ENCODE assay signal across 15 mouse cellular contexts in the genomic region with DNA sequence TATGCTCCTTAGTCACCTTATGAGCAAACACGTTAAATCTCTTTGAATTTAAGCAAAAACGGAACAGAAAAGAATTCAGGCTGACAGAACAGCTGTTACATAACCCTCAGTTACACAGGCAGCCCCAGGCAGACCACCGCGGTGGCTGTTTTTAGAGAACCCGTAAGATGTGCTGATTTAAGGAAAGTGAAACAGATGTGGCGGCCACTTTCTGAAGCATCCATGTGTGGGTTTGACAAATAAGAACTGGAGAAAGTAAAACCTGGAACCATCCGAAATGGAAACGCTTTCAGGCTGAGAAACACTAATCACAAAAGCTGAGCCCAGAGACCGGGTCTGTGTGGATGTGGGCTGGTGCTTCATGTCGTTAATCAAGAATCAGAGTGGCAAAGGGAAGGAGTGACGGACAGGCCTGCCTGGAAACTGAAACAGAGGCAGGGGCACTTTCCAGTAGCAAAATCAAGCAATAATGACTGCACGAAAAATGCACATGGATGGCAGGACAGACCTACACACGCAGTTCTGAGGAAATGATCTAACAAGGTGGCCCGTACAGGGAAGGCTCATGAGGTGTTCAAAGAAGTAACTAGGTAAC.
A peak's percentile ranks its signal among the peaks of the same experiment; 100 is the strongest.
DNase-seq lines count a peak whose midpoint lies in the region; ATAC-seq and TF ChIP-seq lines count a peak whose summit lies in the region.
"Had no signal": no experiment of that assay in that cellular context is flagged by ENCODE, and none has a peak within 500 bp of the region (broad histone marks: within the 10 kb centered on the region; RNA-seq: fewer than 3 reads in every experiment).

No protein-coding gene starts in this region.

- H3K4me2 ChIP-seq in midbrain, embryonic 13.5 days (replicated peaks), result no peak overlapping the region
- H3K4me2 ChIP-seq: forebrain, embryonic 15.5 days; neural tube, embryonic 13.5 days had no signal

- ATAC-seq in common myeloid progenitor, adult 5-6 weeks (replicated peaks; ENCODE audit: low read depth, poor library complexity, severe bottlenecking), result peak; percentile 80
- peak; percentile 80 for ATAC-seq in granulocyte monocyte progenitor cell, adult 5-6 weeks (replicated peaks; ENCODE audit: poor library complexity, severe bottlenecking)
- ATAC-seq in inflammation-experienced regulatory T-cells, adult 6 months, result no peak
- no peak for ATAC-seq in midbrain, embryonic 13.5 days
- ATAC-seq: forebrain, embryonic 15.5 days had no signal

- DNase-seq in spleen, adult 2 months (ENCODE audit: low read depth in 1 of 2, low spot score in 2 of 2), result peak; percentile 5 to 7
- DNase-seq in spleen, postnatal 14 days (ENCODE audit: low spot score in 2 of 2), result no peak
- DNase-seq in heart, adult 2 months, result no peak
- DNase-seq: adrenal gland, adult 2 months; cerebellum, adult 11-12 months; kidney, postnatal 4 days; layer of hippocampus, postnatal 36 days; lung, adult 2 months; thymus, postnatal 14 days had no signal

- peak overlapping the region; percentile 52; the same call in 1 of the 2 replicates for H3K27ac ChIP-seq in spleen, adult 2 months (ENCODE audit: insufficient read depth, low read length)
- H3K27ac ChIP-seq in midbrain, embryonic 13.5 days, result no peak overlapping the region
- H3K27ac ChIP-seq in heart, adult 2 months, result no peak overlapping the region
- H3K27ac ChIP-seq: forebrain, embryonic 15.5 days; neural tube, embryonic 13.5 days had no signal

- H3K27me3 ChIP-seq in spleen, adult 2 months (ENCODE audit: control insufficient read depth, insufficient read depth, low read length), result no peaks in the 10 kb centered on the region
- H3K27me3 ChIP-seq in midbrain, embryonic 13.5 days, result no peaks in the 10 kb centered on the region
- H3K27me3 ChIP-seq in heart, adult 2 months (ENCODE audit: control insufficient read depth, insufficient read depth, low read length), result no peaks in the 10 kb centered on the region
- H3K27me3 ChIP-seq: forebrain, embryonic 15.5 days; neural tube, embryonic 13.5 days had no signal

- 37% methylated on average over 14 of the region's 14 CpGs for WGBS in spleen, adult 2 months
- 82% methylated on average over 14 of the region's 14 CpGs for WGBS in midbrain, embryonic 13.5 days
- 84% methylated on average over 14 of the region's 14 CpGs for WGBS in heart, adult 2 months

- H3K9me3 ChIP-seq in midbrain, embryonic 13.5 days, result no peaks in the 10 kb centered on the region
- H3K9me3 ChIP-seq: forebrain, embryonic 15.5 days; neural tube, embryonic 13.5 days had no signal

- TF ChIP-seq EP300 in heart, adult 2 months (IDR thresholded peaks at IDR 0.05; ENCODE audit: insufficient read depth, low read depth, low read length), result no peak

- no peaks in the 10 kb centered on the region for H3K4me1 ChIP-seq in spleen, adult 2 months (ENCODE audit: control insufficient read depth, insufficient read depth, insufficient read length)
- no peaks in the 10 kb centered on the region for H3K4me1 ChIP-seq in midbrain, embryonic 13.5 days (replicated peaks)
- H3K4me1 ChIP-seq in heart, adult 2 months (ENCODE audit: control insufficient read depth, insufficient read depth, low read length), result no peaks in the 10 kb centered on the region
- H3K4me1 ChIP-seq: neural tube, embryonic 13.5 days had no signal

- peak overlapping the region; percentile 20; the same call in 1 of the 2 replicates for H3K4me3 ChIP-seq in spleen, adult 2 months (ENCODE audit: extremely low read depth, insufficient read depth, insufficient read length)
- H3K4me3 ChIP-seq in midbrain, embryonic 13.5 days (replicated peaks), result no peak overlapping the region
- no peak overlapping the region for H3K4me3 ChIP-seq in heart, adult 2 months
- H3K4me3 ChIP-seq: forebrain, embryonic 15.5 days; neural tube, embryonic 13.5 days had no signal

- no peaks in the 10 kb centered on the region for H3K79me2 ChIP-seq in heart, adult 2 months (replicated peaks; ENCODE audit: control insufficient read depth, insufficient read depth, low read length)

- peaks cover 6% of the 10 kb centered on the region for H3K36me3 ChIP-seq in spleen, adult 2 months (ENCODE audit: control insufficient read depth, insufficient read depth, low read length)
- peaks cover 41% of the 10 kb centered on the region for H3K36me3 ChIP-seq in midbrain, embryonic 13.5 days
- H3K36me3 ChIP-seq in heart, adult 2 months (ENCODE audit: control insufficient read depth, insufficient read depth, low read length), result no peaks in the 10 kb centered on the region

- no peak for TF ChIP-seq POLR2A in spleen, adult 2 months (IDR thresholded peaks at IDR 0.05; ENCODE audit: low read depth, low read length)
- no peak for TF ChIP-seq POLR2A in heart, adult 2 months (IDR thresholded peaks at IDR 0.05; ENCODE audit: insufficient read depth, low read depth, low read length)

- H3K9ac ChIP-seq in midbrain, embryonic 13.5 days (replicated peaks), result no peak overlapping the region
- no peak overlapping the region for H3K9ac ChIP-seq in heart, adult 2 months (ENCODE audit: low read depth, low read length)
- H3K9ac ChIP-seq: forebrain, embryonic 15.5 days; neural tube, embryonic 13.5 days had no signal

- no peak for TF ChIP-seq CTCF in spleen, adult 2 months (IDR thresholded peaks at IDR 0.05; ENCODE audit: extremely low read depth, insufficient read depth, insufficient read length, insufficient replicate concordance)
- no peak for TF ChIP-seq CTCF in heart, adult 2 months (IDR thresholded peaks at IDR 0.05)

- intact Hi-C loops in heart, adult 2 months (cut with DNase I), result no loop called here

Comparison
In these comparisons a context has a peak if more than half of its experiments do, and no peak if none do; other contexts are left out.
1. DNase-seq: peak in spleen, adult 2 months (2 of 2); none in spleen, postnatal 14 days (0 of 2) and heart, adult 2 months (0 of 2).
2. ATAC-seq: peak in common myeloid progenitor, adult 5-6 weeks (single experiment) and granulocyte monocyte progenitor cell, adult 5-6 weeks (single experiment); none in inflammation-experienced regulatory T-cells, adult 6 months (single experiment) and midbrain, embryonic 13.5 days (single experiment).